Mouse (Mus musculus): ENCODE measurements around the gene Gprc6a. TPM values are rescaled to one million over a fixed set of nuclear protein-coding genes. Genes with fewer than 3 reads are reported as not detected.

Gprc6a gene
- polyA plus RNA-seq, 1 experiment from 2014 or later: 3.2 TPM

DNA sequence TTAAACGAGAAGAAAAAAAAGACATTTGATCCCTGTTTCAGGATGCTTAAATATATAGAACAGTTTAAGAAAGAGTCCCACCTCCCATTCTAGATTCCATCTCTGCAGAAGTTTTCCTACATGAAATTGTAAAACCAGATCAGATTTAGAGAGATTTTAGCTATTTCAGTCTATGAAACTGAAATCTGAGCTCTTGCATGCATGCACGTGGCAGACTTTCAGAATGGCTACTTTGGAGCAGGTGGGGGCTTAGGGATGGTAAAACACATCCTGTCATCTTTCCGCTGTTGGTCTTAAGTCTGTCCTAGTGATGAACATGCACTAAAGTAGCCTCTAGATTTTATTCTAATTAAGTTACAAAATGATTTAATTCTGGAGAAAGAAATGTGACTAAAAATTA is 10.1 kb downstream of the Gprc6a start:
- no peaks in the 10 kb centered on the region for H3K36me3 ChIP-seq (ENCODE audit: control insufficient read depth, insufficient read depth, low read length)
- no peaks in the 10 kb centered on the region for H3K9me3 ChIP-seq (ENCODE audit: control insufficient read depth, low read length)
- H3K27me3 ChIP-seq (ENCODE audit: control insufficient read depth, insufficient read depth, low read depth, low read length): no peaks in the 10 kb centered on the region
- no peak overlapping the region for H3K27ac ChIP-seq (ENCODE audit: low read length)
- H3K4me3 ChIP-seq (ENCODE audit: low read length): no peak overlapping the region
- no peak overlapping the region for H3K4me2 ChIP-seq (ENCODE audit: low read depth, low read length)
- no peak overlapping the region for H3K9ac ChIP-seq (ENCODE audit: low read length)
- ATAC-seq (ENCODE audit: low read depth): no peak
- no peaks in the 10 kb centered on the region for H3K4me1 ChIP-seq (replicated peaks; ENCODE audit: control insufficient read depth, insufficient read depth, low read length)
- 76% methylated on average over 3 of the region's 3 CpGs for WGBS

DNA sequence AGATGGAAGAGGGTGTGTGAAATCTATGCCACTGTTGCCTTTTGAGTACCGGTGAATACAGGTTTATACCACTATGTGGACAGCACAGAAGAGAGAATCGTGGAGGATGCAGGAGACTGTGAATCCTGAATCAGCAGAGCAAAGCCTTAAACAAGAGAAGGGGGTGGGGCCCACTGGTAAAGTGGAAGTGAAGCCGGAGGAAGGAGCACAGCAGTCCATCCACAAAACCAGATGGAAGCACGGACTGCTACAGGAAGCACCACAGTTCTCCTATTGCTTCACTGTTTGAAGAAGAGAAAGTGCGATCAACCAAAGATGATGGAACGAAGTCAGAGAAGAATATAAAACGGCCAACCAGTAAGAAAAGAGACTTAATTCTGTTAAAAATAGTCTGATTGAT is 11.1 kb downstream of the Gprc6a start:
- Histone ChIP-seq H3K4me3 (ENCODE audit: low read length) (no peak overlapping the region), H3K9me3 (ENCODE audit: control insufficient read depth, low read length) (no peaks in the 10 kb centered on the region), H3K27me3 (ENCODE audit: control insufficient read depth, insufficient read depth, low read depth, low read length) (no peaks in the 10 kb centered on the region), H3K9ac (ENCODE audit: low read length) (no peak overlapping the region), H3K36me3 (ENCODE audit: control insufficient read depth, insufficient read depth, low read length) (no peaks in the 10 kb centered on the region), H3K27ac (ENCODE audit: low read length) (no peak overlapping the region), H3K4me1 (replicated peaks; ENCODE audit: control insufficient read depth, insufficient read depth, low read length) (no peaks in the 10 kb centered on the region), H3K4me2 (ENCODE audit: low read depth, low read length) (no peak overlapping the region)
- no peak for ATAC-seq (ENCODE audit: low read depth)
- 61% methylated on average over 7 of the region's 7 CpGs for WGBS

DNA sequence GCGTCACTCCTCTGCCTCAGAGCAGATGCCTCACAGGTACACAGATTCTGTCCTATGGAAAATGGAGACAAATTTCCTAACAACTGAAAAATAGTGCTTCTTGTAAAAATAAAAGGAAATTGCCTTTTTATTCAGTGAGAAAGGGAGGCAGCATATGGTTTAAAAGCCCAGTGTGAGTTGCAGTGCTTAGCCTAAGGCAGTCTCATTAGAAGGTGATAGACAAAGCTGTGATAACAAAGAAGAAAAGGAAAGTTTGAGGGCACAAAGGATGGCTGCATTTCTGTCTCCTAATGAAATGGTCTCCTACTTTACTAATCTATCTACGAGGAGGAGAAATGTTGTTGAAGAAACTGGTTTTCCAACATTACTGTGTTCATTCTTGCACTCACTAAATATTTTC is 12.7 kb downstream of the Gprc6a start:
- WGBS: 73% methylated on average over 2 of the region's 2 CpGs
- Histone ChIP-seq H3K36me3 (ENCODE audit: control insufficient read depth, insufficient read depth, low read length) (no peaks in the 10 kb centered on the region), H3K27me3 (ENCODE audit: control insufficient read depth, insufficient read depth, low read depth, low read length) (no peaks in the 10 kb centered on the region), H3K9me3 (ENCODE audit: control insufficient read depth, low read length) (no peaks in the 10 kb centered on the region), H3K27ac (ENCODE audit: low read length) (no peak overlapping the region), H3K9ac (ENCODE audit: low read length) (no peak overlapping the region), H3K4me1 (replicated peaks; ENCODE audit: control insufficient read depth, insufficient read depth, low read length) (no peaks in the 10 kb centered on the region), H3K4me2 (ENCODE audit: low read depth, low read length) (no peak overlapping the region), H3K4me3 (ENCODE audit: low read length) (no peak overlapping the region)
- ATAC-seq (ENCODE audit: low read depth): no peak

DNA sequence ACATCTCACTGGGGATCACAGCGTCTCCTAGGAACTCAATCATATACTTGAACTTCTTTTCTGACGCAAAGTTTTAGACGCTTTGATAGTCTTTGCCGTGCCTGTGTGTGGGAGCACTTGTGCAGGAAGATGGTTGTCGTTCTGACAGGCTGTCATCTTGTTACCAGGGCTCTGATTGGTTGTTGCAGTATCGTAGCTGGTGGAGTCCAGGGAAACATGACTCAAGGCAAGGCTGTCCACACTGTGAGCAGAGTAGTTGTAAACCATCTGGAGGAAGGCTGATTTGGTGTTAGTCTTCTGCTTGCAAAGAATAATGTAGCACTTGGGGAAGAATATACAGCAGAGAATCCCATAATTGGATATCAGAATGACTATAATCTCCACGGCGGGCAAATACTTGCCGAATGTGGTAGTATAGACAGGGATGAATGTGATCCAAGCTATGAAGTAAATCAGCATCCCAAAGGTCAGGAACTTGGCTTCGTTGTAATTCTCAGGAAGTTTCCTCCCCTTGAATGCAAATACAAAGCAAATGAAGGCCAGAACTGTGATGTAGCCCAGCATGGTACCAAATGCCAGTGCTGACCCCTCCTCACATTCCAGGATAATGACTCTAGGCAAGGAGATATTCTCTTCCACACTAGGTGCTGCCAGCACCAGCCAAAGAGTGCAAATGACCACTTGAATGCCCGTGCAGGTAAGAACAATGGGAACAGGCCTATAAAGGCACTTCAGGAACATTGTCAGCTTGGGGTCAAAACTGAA is 16.3 kb downstream of the Gprc6a start:
- Histone ChIP-seq H3K36me3 (ENCODE audit: control insufficient read depth, insufficient read depth, low read length) (no peaks in the 10 kb centered on the region), H3K27ac (ENCODE audit: low read length) (no peak overlapping the region), H3K4me2 (ENCODE audit: low read depth, low read length) (no peak overlapping the region), H3K4me1 (replicated peaks; ENCODE audit: control insufficient read depth, insufficient read depth, low read length) (no peaks in the 10 kb centered on the region), H3K27me3 (ENCODE audit: control insufficient read depth, insufficient read depth, low read depth, low read length) (no peaks in the 10 kb centered on the region), H3K9ac (ENCODE audit: low read length) (no peak overlapping the region), H3K9me3 (ENCODE audit: control insufficient read depth, low read length) (no peaks in the 10 kb centered on the region), H3K4me3 (ENCODE audit: low read length) (no peak overlapping the region)
- WGBS: 71% methylated on average over 11 of the region's 11 CpGs
- ATAC-seq (ENCODE audit: low read depth): no peak

DNA sequence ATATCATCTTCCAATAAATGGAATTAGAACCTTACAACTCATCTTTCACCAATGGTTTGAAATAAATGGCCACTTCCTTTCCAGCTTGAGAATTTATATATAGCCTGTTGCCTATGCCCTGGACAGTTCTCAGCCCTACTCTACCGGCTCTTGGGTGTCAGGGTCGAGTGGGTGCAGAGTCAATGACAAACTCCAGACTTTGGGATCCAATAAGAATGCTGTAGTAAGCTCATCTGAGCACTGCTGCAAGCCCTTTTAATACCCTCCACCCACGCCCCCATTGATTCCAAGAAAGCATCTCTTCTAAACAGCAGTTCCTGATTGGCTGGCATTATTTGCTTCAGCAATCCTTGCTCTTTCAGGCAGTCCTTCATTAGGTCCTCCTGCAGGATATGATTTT is 17.8 kb downstream of the Gprc6a start:
- Histone ChIP-seq H3K36me3 (ENCODE audit: control insufficient read depth, insufficient read depth, low read length) (no peaks in the 10 kb centered on the region), H3K4me2 (ENCODE audit: low read depth, low read length) (no peak overlapping the region), H3K9me3 (ENCODE audit: control insufficient read depth, low read length) (no peaks in the 10 kb centered on the region), H3K9ac (ENCODE audit: low read length) (no peak overlapping the region), H3K4me3 (ENCODE audit: low read length) (no peak overlapping the region), H3K27me3 (ENCODE audit: control insufficient read depth, insufficient read depth, low read depth, low read length) (no peaks in the 10 kb centered on the region), H3K4me1 (replicated peaks; ENCODE audit: control insufficient read depth, insufficient read depth, low read length) (no peaks in the 10 kb centered on the region), H3K27ac (ENCODE audit: low read length) (no peak overlapping the region)
- WGBS: 43% methylated on average over 3 of the region's 3 CpGs
- 0 out of 2 replicates have a peak, but pooled peaks have one; percentile 34 for ATAC-seq (ENCODE audit: low read depth)

DNA sequence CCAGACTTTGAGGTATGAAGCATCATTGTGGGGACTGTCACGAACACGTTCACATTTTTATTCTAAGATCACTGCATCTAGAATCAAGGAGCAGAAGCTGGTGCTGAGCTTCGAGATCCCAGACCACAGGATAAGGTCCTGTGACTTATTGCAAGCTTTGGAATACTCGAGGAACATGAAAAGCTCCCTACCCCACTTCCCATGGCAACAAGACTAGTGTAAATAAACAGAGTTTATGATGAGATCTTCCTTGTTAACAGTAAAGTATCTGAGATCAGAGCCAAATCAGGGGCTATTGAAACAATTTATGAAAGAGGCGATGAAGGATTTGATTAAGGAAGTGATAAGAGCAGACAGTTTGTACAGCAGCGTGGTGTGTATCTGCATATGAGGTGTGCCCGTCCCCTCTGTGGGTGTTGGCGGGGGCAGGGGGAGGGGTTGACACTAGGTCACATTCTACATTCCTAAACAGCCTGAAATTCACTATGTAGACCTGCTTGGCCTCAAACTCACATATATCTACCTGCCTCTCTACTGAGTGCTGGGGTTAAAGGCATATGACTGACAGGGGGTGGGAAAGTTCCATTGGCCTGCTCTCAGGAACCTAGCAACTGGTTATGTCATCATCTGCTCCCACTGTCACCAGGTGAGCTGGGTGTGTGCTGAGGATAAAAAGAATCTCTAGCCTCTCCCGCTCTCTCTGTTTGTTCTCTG is 19.1 kb downstream of the Gprc6a start:
- no peaks in the 10 kb centered on the region for H3K36me3 ChIP-seq (ENCODE audit: control insufficient read depth, insufficient read depth, low read length)
- no peaks in the 10 kb centered on the region for H3K27me3 ChIP-seq (ENCODE audit: control insufficient read depth, insufficient read depth, low read depth, low read length)
- H3K4me1 ChIP-seq (replicated peaks; ENCODE audit: control insufficient read depth, insufficient read depth, low read length): no peaks in the 10 kb centered on the region
- no peaks in the 10 kb centered on the region for H3K9me3 ChIP-seq (ENCODE audit: control insufficient read depth, low read length)
- no peak overlapping the region for H3K9ac ChIP-seq (ENCODE audit: low read length)
- H3K4me3 ChIP-seq (ENCODE audit: low read length): no peak overlapping the region
- 27% methylated on average over 9 of the region's 9 CpGs for WGBS
- H3K27ac ChIP-seq (ENCODE audit: low read length): no peak overlapping the region
- H3K4me2 ChIP-seq (ENCODE audit: low read depth, low read length): no peak overlapping the region
- 0 out of 2 replicates have a peak, but pooled peaks have one; percentile 28 for ATAC-seq (ENCODE audit: low read depth)

DNA sequence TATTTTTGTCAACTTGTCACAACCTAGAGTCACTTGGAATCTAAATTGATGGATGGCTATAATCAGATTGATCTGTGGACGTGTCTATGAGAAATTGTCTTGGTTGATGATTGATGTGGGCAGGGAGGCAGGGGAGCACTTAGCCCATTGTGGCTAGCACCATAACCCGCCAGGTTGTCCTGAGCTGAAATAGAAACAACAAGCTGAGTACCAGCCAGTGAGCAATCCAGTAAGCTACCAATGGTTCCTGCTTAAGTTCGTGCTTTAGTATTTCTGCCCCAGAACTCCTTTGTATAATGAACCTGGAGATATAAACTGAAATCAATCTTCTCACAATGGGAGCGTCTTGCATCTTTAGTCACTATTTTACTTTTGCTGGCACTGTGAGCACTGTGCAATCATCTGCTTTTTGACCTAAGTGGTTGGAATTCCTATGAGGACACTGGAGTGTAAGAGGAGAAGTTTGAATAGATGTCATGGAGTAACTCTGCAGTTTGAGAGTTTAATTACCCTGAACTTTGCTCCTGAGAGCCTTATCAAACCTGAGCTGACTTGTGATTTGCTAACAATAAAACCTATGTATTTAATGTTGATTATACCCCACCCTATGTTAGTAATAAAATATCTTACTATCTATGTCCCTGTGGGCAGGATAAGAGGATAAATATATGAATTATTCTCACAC is 21.4 kb downstream of the Gprc6a start:
- H3K27ac ChIP-seq (ENCODE audit: low read length): no peak overlapping the region
- H3K4me2 ChIP-seq (ENCODE audit: low read depth, low read length): no peak overlapping the region
- no peaks in the 10 kb centered on the region for H3K9me3 ChIP-seq (ENCODE audit: control insufficient read depth, low read length)
- 41% methylated on average over 4 of the region's 4 CpGs for WGBS
- no peaks in the 10 kb centered on the region for H3K27me3 ChIP-seq (ENCODE audit: control insufficient read depth, insufficient read depth, low read depth, low read length)
- H3K4me1 ChIP-seq (replicated peaks; ENCODE audit: control insufficient read depth, insufficient read depth, low read length): no peaks in the 10 kb centered on the region
- ATAC-seq (ENCODE audit: low read depth): no peak
- H3K9ac ChIP-seq (ENCODE audit: low read length): no peak overlapping the region
- no peaks in the 10 kb centered on the region for H3K36me3 ChIP-seq (ENCODE audit: control insufficient read depth, insufficient read depth, low read length)
- H3K4me3 ChIP-seq (ENCODE audit: low read length): no peak overlapping the region

DNA sequence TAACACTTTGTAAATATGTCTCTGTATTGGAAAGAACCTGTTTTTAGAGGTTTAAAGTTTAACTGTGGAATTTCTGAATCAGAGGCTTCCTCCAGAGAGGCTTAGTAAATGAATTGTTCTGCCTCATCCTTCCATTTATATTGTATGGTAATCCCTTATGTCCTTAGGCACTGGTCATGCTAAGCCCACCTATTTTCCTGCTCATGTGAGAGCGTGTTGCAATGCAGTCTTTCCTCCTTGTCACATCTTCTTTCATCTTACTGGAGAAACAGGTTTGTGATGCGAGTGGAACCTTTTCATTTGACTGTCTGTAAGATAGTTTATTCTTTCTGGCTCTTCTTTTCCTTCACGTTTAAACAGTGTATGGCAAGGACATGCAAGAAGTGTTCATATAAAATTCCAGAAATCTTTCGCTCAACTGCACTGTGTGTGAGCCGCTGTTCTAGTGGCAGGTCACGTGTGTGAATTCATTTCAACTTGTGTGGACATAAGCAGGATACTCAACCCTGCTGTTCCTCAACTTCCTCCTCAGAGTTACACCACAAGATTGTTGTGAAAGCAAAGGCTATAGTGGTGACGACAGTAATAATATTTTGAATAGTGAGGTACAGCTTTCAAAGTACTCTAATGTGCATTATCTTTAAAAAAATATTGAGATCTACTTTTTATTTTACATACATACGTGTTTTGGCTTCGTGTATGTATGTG is 34.2 kb downstream of the Gprc6a start:
- 70% methylated on average over 9 of the region's 9 CpGs for whole genome bisulfite sequencing
- no peak for ATAC-seq (ENCODE audit: low read depth)

More for the DNA sequence above, 34.2 kb downstream of the Gprc6a start:
- H3K9ac ChIP-seq (ENCODE audit: low read length): no peak overlapping the region
- no peaks in the 10 kb centered on the region for H3K9me3 ChIP-seq (ENCODE audit: control insufficient read depth, low read length)
- no peak overlapping the region for H3K27ac ChIP-seq (ENCODE audit: low read length)
- H3K4me3 ChIP-seq (ENCODE audit: low read length): no peak overlapping the region
- no peaks in the 10 kb centered on the region for H3K36me3 ChIP-seq (ENCODE audit: control insufficient read depth, insufficient read depth, low read length)
- H3K4me2 ChIP-seq (ENCODE audit: low read depth, low read length): no peak overlapping the region
- no peaks in the 10 kb centered on the region for H3K27me3 ChIP-seq (ENCODE audit: control insufficient read depth, insufficient read depth, low read depth, low read length)
- H3K4me1 ChIP-seq (replicated peaks; ENCODE audit: control insufficient read depth, insufficient read depth, low read length): no peaks in the 10 kb centered on the region

All from lung, embryonic 16.5 days (tissue).